Mouse (Mus musculus) layer of hippocampus, postnatal 10 days (tissue): ENCODE measurements around the gene Mgmt. TPM values are rescaled to one million over a fixed set of nuclear protein-coding genes. Genes with fewer than 3 reads are reported as not detected.
A peak's percentile ranks its signal among the peaks of the same experiment; 100 is the strongest.

Source experiments
- DNase-seq, 2 experiments: peaks; one replicate each; pipeline ENCODE4 v3.0.0; 2021; ENCODE audit warnings: low spot score in 2 of 2
- total RNA-seq, 2 experiments: library from RNA; stranded (reverse); gene quantifications; 2 replicates each; pipeline ENCODE4 v1.2.3; 2021

Gene Mgmt
- total RNA-seq, 2 experiments from 2014 or later: 0.55 to 0.74 TPM

DNA sequence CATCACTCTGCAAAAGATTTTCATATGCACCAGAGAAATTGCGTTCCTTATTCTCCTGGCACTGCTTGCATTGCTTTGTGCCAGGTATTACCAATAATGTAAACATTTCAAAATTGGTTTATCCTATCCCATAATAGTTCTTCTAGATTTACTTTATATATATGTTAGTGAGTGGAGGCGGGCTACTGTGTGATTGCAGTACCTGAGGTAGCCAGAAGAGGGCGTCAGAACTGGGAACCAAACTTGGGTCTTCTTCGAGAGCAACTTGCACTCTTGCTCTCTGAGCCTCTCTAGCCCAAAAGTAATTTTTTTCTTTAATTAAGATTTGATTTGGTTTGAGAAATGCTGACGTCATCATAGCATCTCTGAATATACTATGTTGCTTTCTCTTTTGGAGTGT is 159.9 kb downstream of the Mgmt start:
- no peak for DNase-seq

GRCm38 (mm10) chr7:137056126-137056525 is 161.7 kb downstream of the Mgmt start:
- no peak for DNase-seq

- DNase-seq: peak in 1 of 2 experiments; percentile 16
These were observed 166.1 kb downstream of the Mgmt start for GRCm38 (mm10) chr7:137060488-137060887.

DNA sequence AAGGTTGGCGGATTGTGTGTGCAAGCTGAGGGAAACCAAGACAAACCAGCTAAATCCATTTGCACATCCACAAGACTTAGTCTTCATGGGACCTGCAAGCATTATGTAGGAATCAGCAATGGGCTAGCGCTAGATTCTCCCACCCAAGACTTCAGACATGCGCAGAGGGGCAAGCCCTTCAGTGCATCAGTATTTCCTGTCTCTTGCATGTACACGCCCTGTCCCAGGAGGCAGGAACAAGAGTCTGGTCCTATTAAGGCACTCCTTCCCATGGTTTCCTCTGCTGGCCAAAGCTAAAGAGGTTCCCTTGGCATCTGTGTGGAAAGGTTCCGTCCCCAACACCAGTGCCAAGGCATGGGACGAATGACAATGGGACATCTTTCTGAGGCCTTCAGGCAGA is 166.7 kb downstream of the Mgmt start:
- DNase-seq: no peak

DNA sequence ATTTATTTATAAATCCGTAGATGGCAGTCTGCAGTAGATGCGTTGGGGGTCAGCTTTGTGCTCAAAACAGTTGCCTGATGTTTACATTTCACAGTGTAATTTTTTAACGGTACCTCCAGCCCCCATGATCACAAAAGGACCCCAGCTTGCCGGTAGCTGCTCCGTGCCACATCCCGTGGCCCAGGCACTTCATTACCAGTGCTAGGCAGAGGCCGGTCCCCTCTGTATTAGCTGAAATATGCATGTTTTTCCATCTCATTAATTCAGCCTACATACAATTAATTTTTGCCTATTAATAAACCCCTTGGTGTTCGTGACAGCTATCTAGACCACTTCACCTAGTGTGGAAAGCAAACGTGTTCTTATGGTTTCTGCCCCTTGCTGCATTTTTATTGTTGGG is 169.8 kb downstream of the Mgmt start:
- DNase-seq: no peak

- no peak for DNase-seq
These were observed 171.0 kb downstream of the Mgmt start for GRCm38 (mm10) chr7:137065408-137065807.

DNA sequence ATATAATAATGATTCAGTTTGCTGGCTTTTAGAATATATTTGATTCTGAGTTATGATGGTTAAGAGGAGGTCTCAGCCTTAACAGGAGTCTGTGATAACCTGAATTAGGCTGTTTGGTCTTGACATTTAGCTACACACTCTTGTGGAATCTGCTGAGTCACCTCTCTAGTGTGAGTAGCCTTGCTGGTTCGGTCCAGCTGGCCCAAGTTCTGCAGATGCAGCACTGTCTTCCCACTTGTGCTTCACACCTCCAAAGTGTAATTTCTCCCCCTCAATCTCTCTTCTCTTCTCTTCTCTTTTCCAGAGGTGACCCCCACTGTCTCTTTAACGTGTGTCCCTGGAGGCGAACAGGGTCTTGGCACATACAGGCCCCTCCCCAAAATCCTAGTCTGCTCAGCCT is 171.8 kb downstream of the Mgmt start:
- no peak for DNase-seq

DNA sequence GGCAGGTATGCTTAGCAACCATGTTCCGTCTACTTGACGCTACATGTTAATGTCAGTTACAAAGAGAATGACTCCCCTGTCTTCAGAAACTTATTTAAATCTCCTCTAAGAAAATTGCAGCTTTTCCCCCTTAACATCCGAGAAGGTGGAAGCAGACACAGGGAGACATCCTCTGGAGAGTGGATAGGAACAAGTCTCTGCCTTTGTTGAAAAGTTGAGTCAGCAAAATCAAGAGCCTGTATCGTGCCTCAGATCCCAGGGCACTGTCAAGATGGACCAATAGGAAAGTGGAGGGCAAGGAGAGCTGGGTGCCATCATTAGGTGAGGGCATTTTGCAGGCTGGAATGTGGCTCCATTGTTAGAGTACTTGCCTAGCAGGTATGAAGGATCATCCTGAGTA is 172.6 kb downstream of the Mgmt start:
- DNase-seq: no peak

DNA sequence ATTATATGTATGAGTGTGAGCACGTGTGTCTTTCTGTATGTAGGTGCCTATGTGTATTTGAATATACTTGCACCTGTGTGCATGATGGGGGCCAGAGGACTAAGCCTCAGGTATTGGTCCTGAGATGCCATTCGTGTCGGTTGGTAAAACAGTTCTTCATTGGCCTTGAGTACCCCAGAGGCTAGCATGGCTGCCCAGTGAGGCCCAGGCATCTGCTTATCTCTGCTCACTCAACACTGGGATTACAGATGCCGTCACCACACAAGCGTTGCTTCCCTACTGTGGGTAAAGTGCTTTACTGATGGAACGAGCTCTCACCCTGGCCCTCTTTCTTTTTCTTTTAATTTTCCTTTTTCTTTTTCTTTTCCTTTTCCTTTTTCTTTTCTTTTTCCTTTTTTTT is 173.3 kb downstream of the Mgmt start:
- DNase-seq: no peak

DNA sequence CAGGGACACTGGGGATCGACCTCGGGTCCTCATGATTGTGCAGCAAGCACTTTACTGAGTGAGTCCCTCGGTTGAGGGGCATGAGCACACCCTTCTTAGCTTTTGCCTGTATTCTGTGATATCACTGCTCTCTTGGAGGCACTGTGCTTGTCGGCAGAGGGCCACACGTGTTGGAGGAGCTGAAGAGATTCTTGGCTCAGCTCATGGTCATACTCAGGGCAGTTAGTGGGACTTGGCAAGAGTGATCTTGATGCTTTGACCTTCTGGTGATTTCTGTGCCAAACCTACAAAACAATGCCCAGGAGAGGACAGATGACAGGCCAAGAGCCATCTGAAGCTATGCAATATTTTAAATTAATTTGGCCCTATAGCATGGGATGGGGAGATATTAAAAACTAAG is 174.4 kb downstream of the Mgmt start:
- DNase-seq: no peak

GRCm38 (mm10) chr7:137069768-137070167 is 175.4 kb downstream of the Mgmt start:
- DNase-seq: no peak

DNA sequence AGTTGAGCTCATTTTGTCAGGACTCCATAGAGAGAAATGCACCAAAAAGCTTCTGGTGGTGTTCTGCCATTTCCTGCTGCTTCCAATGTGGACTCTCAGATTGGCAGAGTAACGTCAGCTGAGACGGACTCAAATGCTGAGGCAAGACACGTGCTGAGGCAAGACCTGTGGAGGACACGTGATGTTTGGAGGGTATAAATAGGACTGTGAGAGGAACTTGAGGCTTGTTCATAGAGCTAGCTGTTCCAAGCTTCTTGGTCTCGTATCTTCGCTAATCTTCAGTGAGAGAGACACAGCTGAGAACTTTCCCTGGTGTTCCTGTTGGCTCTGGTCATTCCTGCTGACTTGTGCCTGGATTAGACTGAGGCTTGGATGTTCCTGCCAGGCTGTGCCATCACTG is 176.9 kb downstream of the Mgmt start:
- DNase-seq: no peak

- DNase-seq: no peak
These were observed 179.5 kb downstream of the Mgmt start for GRCm38 (mm10) chr7:137073878-137074277.

GRCm38 (mm10) chr7:137074324-137074723 is 179.9 kb downstream of the Mgmt start:
- no peak for DNase-seq

- DNase-seq: no peak
These were observed 180.9 kb downstream of the Mgmt start for GRCm38 (mm10) chr7:137075301-137075700.

- no peak for DNase-seq
These were observed 185.8 kb downstream of the Mgmt start for GRCm38 (mm10) chr7:137080171-137080570.

GRCm38 (mm10) chr7:137082171-137082570 is 187.8 kb downstream of the Mgmt start:
- no peak for DNase-seq

DNA sequence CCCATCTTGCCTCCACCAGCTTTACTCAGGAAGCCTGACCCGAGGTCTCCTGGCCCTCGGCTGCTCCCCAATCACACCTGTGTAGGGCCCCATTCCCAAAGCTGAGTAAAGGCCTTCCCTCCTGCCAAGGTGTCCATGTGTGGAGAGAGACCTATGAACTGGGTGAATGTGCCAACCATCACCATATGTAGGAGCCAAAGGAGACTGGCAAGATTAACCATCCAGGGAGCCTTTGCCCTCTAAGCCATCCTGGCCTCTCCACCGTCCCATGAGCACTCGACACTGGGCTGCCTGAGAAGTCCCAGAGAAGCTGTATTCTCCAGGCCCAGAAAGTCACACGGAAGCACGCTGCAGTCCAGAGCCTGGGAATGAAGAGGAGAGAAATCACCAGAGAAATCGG is 190.2 kb downstream of the Mgmt start:
- DNase-seq: no peak

DNA sequence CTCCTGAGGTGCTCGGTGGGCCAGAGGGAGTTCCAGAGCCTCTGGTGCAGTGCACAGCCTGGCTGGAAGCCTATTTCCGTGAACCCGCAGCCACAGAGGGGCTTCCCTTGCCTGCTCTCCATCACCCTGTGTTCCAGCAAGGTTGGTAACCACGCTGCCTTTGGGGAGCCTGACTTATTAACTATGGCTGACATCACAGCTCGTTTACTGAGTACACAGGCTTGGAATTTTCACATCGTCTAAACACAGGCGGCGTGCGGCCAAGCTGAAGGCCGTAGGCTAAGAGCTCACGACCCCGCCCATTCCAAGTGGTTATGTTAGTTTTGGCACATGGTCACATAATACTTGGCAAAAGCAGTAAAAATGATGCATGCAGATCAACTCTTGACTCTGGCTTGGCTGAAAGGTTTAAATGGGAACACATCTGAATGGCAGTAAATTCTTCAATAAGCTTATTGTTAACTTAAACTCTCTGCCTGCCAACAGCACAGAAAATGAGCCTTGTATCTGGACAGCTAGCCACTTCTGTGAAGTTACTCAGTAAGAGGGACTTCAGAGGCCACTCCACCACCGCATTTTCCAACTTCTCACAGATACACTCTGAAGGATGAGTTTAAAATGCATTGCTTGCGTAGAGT is 191.7 kb downstream of the Mgmt start:
- DNase-seq: no peak

DNA sequence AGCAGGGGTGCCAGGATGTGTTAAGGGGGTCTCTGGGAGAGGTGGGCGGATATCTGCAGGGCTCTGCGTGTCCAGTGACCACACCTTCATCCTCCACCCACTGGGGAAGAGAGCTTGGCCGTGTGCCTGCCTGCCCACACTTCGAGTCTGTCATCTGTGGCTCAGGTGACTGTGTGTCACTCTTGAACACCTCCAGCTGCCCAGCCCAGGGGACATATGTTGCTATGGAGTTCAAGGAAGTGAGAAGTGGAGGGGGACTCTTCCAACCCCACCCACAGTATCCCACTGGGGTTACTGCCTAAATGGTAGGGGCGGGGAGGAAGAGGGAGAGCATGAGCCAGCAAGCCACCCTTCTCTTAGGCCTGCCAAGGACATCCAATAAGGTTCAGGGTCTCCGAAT is 192.7 kb downstream of the Mgmt start:
- no peak for DNase-seq

- no peak for DNase-seq
These were observed 193.7 kb downstream of the Mgmt start for GRCm38 (mm10) chr7:137088141-137088540.

- DNase-seq: no peak
These were observed 200.1 kb downstream of the Mgmt start for GRCm38 (mm10) chr7:137094551-137094950.

DNA sequence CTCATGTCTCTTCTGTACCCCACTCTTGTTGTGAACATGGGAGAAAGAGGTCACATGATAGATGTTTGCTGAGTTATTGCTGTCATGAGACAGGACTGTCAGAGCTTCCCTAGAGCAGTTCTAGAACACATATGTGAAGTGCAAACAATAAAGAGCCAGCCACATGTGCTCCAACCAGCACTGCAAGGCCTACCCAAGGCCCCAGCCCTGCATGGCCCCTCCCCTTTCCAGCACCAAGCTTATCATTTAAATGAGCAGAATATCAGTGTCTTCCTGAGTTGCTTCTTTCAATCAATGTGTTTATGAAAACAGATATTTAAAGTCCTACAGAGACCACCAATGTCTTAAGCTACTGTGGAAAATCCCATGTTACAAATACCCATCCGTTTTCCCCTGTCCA is 201.3 kb downstream of the Mgmt start:
- DNase-seq: no peak

DNA sequence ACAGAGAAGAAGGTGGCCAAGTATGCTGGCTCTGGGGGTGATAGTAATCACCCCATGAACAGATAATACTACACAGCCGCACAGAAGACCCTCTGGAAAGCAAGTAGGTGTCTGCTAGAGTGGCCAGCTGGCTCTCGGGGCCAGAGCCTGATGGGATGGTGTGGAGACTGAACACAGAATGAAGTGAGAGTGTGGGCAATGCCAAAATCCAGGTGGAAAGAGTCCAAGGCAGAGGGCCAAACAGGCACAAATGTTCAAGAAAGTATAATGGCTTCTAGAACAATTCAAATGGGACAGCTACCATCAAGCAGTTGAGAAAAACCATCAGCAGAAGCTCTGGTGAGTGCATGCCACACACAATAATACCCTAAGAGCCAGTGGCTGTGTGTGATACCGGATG is 205.4 kb downstream of the Mgmt start:
- DNase-seq: peak in 1 of 2 experiments; percentile 35
